Mouse (Mus musculus): Measurements from ENCODE around the gene Cops2.

Gene Cops2

GRCm38 (mm10) chr2:125826201-125826600, 32.7 kb downstream of the Cops2 start:
- DNase-seq (ENCODE audit: low read depth) = no peak

- DNase-seq (ENCODE audit: low read depth) = no peak
These were observed 38.5 kb downstream of the Cops2 start for GRCm38 (mm10) chr2:125820397-125820796.

GRCm38 (mm10) chr2:125813972-125814595, 44.9 kb downstream of the Cops2 start:
- no peak for DNase-seq (ENCODE audit: low read depth)

- DNase-seq (ENCODE audit: low read depth) = no peak
These were observed 47.6 kb downstream of the Cops2 start for GRCm38 (mm10) chr2:125811332-125811731.

- DNase-seq (ENCODE audit: low read depth) = no peak
These were observed 49.4 kb downstream of the Cops2 start for GRCm38 (mm10) chr2:125809551-125809950.

- no peak for DNase-seq (ENCODE audit: low read depth)
These were observed 53.1 kb downstream of the Cops2 start for GRCm38 (mm10) chr2:125805826-125806225.

GRCm38 (mm10) chr2:125801947-125802346, 57.0 kb downstream of the Cops2 start:
- DNase-seq (ENCODE audit: low read depth) = no peak

- no peak for DNase-seq (ENCODE audit: low read depth)
These were observed 57.9 kb downstream of the Cops2 start for GRCm38 (mm10) chr2:125801038-125801437.

- DNase-seq (ENCODE audit: low read depth) = no peak
These were observed 58.5 kb downstream of the Cops2 start for GRCm38 (mm10) chr2:125800428-125800827.

- no peak for DNase-seq (ENCODE audit: low read depth)
These were observed 61.1 kb downstream of the Cops2 start for GRCm38 (mm10) chr2:125797872-125798271.

GRCm38 (mm10) chr2:125795118-125795517, 63.8 kb downstream of the Cops2 start:
- DNase-seq (ENCODE audit: low read depth) = no peak

GRCm38 (mm10) chr2:125794166-125794565, 64.8 kb downstream of the Cops2 start:
- no peak for DNase-seq (ENCODE audit: low read depth)

GRCm38 (mm10) chr2:125792879-125793261, 66.1 kb downstream of the Cops2 start:
- peak; percentile 32 for DNase-seq (ENCODE audit: low read depth)

GRCm38 (mm10) chr2:125792144-125792878, 66.6 kb downstream of the Cops2 start:
- peak; percentile 35 for DNase-seq (ENCODE audit: low read depth)

GRCm38 (mm10) chr2:125791485-125791885, 67.5 kb downstream of the Cops2 start:
- DNase-seq (ENCODE audit: low read depth) = peak; percentile 82

GRCm38 (mm10) chr2:125790242-125790641, 68.7 kb downstream of the Cops2 start:
- DNase-seq (ENCODE audit: low read depth) = no peak

- DNase-seq (ENCODE audit: low read depth) = no peak
These were observed 69.7 kb downstream of the Cops2 start for GRCm38 (mm10) chr2:125789265-125789664.

GRCm38 (mm10) chr2:125788785-125789184, 70.2 kb downstream of the Cops2 start:
- DNase-seq (ENCODE audit: low read depth) = no peak

- DNase-seq (ENCODE audit: low read depth) = peak; percentile 27
These were observed 70.6 kb downstream of the Cops2 start for GRCm38 (mm10) chr2:125788351-125788750.

GRCm38 (mm10) chr2:125785021-125785420, 73.9 kb downstream of the Cops2 start:
- DNase-seq (ENCODE audit: low read depth) = no peak

- DNase-seq (ENCODE audit: low read depth) = no peak
These were observed 74.5 kb downstream of the Cops2 start for GRCm38 (mm10) chr2:125784392-125784791.

GRCm38 (mm10) chr2:125783868-125784267, 75.1 kb downstream of the Cops2 start:
- no peak for DNase-seq (ENCODE audit: low read depth)

GRCm38 (mm10) chr2:125782719-125783109, 76.2 kb downstream of the Cops2 start, which contains the start of gene Secisbp2l:
TSS of gene Secisbp2l (minus strand) at chr2:125782870.
- DNase-seq (ENCODE audit: low read depth) = peak; percentile 87

All from 416B (cell line).